Mouse (Mus musculus) liver, embryonic 15.5 days (tissue): ENCODE measurements around the gene Camsap2. TPM values are rescaled to one million over a fixed set of nuclear protein-coding genes. Genes with fewer than 3 reads are reported as not detected.
A peak's percentile ranks its signal among the peaks of the same experiment; 100 is the strongest.

Experiments used
- ATAC-seq: fragments of 200-750 bp; cut with Nextera tagmentation; 2 replicates; pipeline ENCODE4 v1.8.0; 2017; ENCODE audit warnings: moderate number of reproducible peaks, mild to moderate bottlenecking, moderate library complexity; ENCODE audit not compliant: insufficient read depth
- H3K27ac ChIP-seq: fragments of 300-500 bp; sonication (generic); replicated peaks from 2 replicates; pipeline ENCODE4 v1.5.1; 2015; ENCODE audit warnings: mild to moderate bottlenecking, inconsistent platforms
- H3K27me3 ChIP-seq: fragments of 300-500 bp; sonication (generic); 2 replicates; pipeline ENCODE4 v1.6.1; 2015; ENCODE audit warnings: mild to moderate bottlenecking, inconsistent platforms
- H3K36me3 ChIP-seq: fragments of 300-500 bp; sonication (generic); replicated peaks from 2 replicates; pipeline ENCODE4 v1.6.1; 2015; ENCODE audit warnings: moderate library complexity, mild to moderate bottlenecking, inconsistent platforms
- H3K4me1 ChIP-seq: fragments of 300-500 bp; sonication (generic); replicated peaks from 2 replicates; pipeline ENCODE4 v1.6.1; 2015; ENCODE audit warnings: inconsistent platforms
- H3K4me2 ChIP-seq: fragments of 300-500 bp; sonication (generic); 2 replicates; pipeline ENCODE4 v1.6.1; 2015; ENCODE audit warnings: moderate library complexity, mild to moderate bottlenecking, inconsistent platforms
- H3K4me3 ChIP-seq: fragments of 300-500 bp; sonication (generic); replicated peaks from 2 replicates; pipeline ENCODE4 v1.5.1; 2015; ENCODE audit warnings: mild to moderate bottlenecking, inconsistent platforms
- H3K9ac ChIP-seq: fragments of 300-500 bp; sonication (generic); 2 replicates; pipeline ENCODE4 v1.6.1; 2015; ENCODE audit warnings: moderate library complexity, mild to moderate bottlenecking, inconsistent platforms
- H3K9me3 ChIP-seq: fragments of 300-500 bp; sonication (generic); replicated peaks from 2 replicates; pipeline ENCODE4 v1.6.1; 2016; ENCODE audit warnings: inconsistent platforms
- WGBS: fragments of 180-500 bp; shearing (Covaris S2); methylation state at CpG from one replicate; pipeline ENCODE4 v1.1.7; 2015; ENCODE audit warnings: mixed read lengths; ENCODE audit not compliant: insufficient replicate concordance; 5-methylcytosine and 5-hydroxymethylcytosine counted together
- polyA plus RNA-seq: library from polyadenylated mRNA; unstranded; fragments of >200 nt; fragmentation: Nextera tagmentation; extraction: Ambion mirVana; gene quantifications from 2 replicates; pipeline ENCODE4 v1.2.1, GENCODE M21; 2015

Gene Camsap2
- polyA plus RNA-seq, 1 experiment from 2014 or later = 5.9 TPM

- H3K4me3 ChIP-seq = peak overlapping the region; percentile 93
- peak overlapping the region; percentile 86 for H3K4me2 ChIP-seq
- no peaks in the 10 kb centered on the region for H3K9me3 ChIP-seq
- peaks cover 28% of the 10 kb centered on the region for H3K36me3 ChIP-seq
- 10% methylated on average over 1 of the region's 1 CpGs for WGBS
- H3K27me3 ChIP-seq = no peaks in the 10 kb centered on the region
- H3K27ac ChIP-seq = peak overlapping the region; percentile 98
- peak overlapping the region; percentile 96 for H3K9ac ChIP-seq
- no peak for ATAC-seq
- H3K4me1 ChIP-seq = peaks cover 63% of the 10 kb centered on the region
These were observed 1.6 kb downstream of the Camsap2 start for GRCm38 (mm10) chr1:136344281-136344680.

GRCm38 (mm10) chr1:136343727-136344126, 2.2 kb downstream of the Camsap2 start:
- H3K36me3 ChIP-seq = peaks cover 30% of the 10 kb centered on the region
- peak overlapping the region; percentile 62 for H3K9ac ChIP-seq
- 38% methylated on average over 7 of the region's 7 CpGs for WGBS
- H3K4me2 ChIP-seq = peak overlapping the region; percentile 86
- H3K27me3 ChIP-seq = no peaks in the 10 kb centered on the region
- H3K4me1 ChIP-seq = peaks cover 59% of the 10 kb centered on the region
- ATAC-seq = no peak
- peak overlapping the region; percentile 58 for H3K27ac ChIP-seq
- H3K4me3 ChIP-seq = peak overlapping the region; percentile 93
- H3K9me3 ChIP-seq = no peaks in the 10 kb centered on the region

DNA sequence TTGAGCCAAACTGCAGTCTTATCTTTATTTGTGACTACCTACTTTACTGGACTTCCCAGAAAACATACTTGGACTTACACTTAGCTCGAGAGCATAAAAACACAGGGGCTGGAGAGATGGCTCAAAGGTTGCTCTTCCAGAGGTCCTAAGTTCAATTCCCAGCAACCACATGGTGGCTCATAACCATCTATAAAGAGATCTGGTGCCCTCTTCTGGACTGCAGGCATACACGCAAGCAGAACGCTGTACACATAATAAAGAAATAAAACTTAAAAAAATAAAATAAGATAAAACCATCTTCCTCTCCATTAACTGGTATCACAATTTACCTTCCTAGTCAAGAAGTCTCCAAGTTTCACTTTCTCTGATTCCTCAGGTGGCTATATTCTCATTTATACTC, 5.4 kb downstream of the Camsap2 start:
- Histone ChIP-seq H3K36me3 (peaks cover 37% of the 10 kb centered on the region), H3K27me3 (no peaks in the 10 kb centered on the region), H3K9ac (no peak overlapping the region), H3K4me3 (no peak overlapping the region), H3K4me2 (no peak overlapping the region), H3K9me3 (no peaks in the 10 kb centered on the region), H3K4me1 (peaks cover 36% of the 10 kb centered on the region), H3K27ac (no peak overlapping the region)
- WGBS = 84% methylated on average over 3 of the region's 3 CpGs
- no peak for ATAC-seq

GRCm38 (mm10) chr1:136334743-136335142, 11.2 kb downstream of the Camsap2 start:
- Histone ChIP-seq H3K36me3 (peaks cover 54% of the 10 kb centered on the region), H3K4me2 (no peak overlapping the region), H3K4me3 (no peak overlapping the region), H3K27ac (no peak overlapping the region), H3K9me3 (no peaks in the 10 kb centered on the region), H3K27me3 (no peaks in the 10 kb centered on the region), H3K9ac (no peak overlapping the region), H3K4me1 (peaks cover 10% of the 10 kb centered on the region; the same call in 1 of the 2 replicates)
- no peak for ATAC-seq
- 89% methylated on average over 10 of the region's 10 CpGs for WGBS

DNA sequence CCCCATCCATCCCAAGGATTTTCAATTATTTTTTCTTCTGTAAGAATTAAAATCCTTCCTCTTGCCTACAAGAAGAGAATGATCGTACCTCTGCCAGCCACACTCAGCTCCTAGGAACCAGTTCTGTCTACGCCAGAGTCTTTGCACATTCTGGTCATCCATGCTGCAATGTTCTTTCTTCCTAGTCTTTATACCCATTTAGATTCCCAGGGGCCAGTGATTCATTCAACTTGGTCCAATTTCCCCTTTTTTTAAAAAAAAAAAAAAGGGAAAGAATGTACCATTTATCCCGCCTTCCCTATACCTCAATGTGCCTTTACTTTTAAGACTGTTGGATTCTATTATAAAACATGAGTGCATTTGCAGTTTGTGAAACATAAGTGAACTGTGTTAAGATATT, 12.4 kb downstream of the Camsap2 start:
- Histone ChIP-seq H3K36me3 (peaks cover 55% of the 10 kb centered on the region), H3K27me3 (no peaks in the 10 kb centered on the region), H3K9ac (no peak overlapping the region), H3K27ac (no peak overlapping the region), H3K4me2 (no peak overlapping the region), H3K9me3 (no peaks in the 10 kb centered on the region), H3K4me1 (peaks cover 10% of the 10 kb centered on the region; the same call in 1 of the 2 replicates), H3K4me3 (no peak overlapping the region)
- WGBS = 89% methylated on average over 3 of the region's 3 CpGs
- no peak for ATAC-seq

DNA sequence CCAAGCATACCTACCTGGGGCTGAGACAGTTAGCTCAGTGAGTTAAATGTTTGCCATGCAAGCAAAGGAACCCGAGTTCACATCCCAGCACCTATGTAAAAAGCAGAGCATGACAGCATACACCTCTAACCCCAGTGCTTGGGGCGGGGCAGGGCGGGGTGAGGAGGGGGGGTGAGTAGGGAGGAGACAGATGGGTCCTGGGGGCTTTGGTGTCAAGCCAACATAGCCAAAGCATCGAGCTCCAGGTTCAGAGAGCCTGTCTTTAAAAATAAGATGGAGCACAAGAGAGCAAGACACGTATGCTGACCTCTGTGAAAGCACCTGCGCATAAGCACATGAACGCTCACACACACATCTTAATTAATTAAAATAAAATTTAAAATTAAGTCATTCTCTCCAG, 12.8 kb downstream of the Camsap2 start:
- 81% methylated on average over 7 of the region's 7 CpGs for WGBS
- Histone ChIP-seq H3K4me1 (peaks cover 10% of the 10 kb centered on the region; the same call in 1 of the 2 replicates), H3K9ac (no peak overlapping the region), H3K27ac (no peak overlapping the region), H3K4me2 (no peak overlapping the region), H3K4me3 (no peak overlapping the region), H3K27me3 (no peaks in the 10 kb centered on the region), H3K9me3 (no peaks in the 10 kb centered on the region), H3K36me3 (peaks cover 59% of the 10 kb centered on the region)
- ATAC-seq = no peak

- H3K9me3 ChIP-seq = no peaks in the 10 kb centered on the region
- no peak overlapping the region for H3K4me3 ChIP-seq
- H3K4me1 ChIP-seq = peaks cover 13% of the 10 kb centered on the region; the same call in 1 of the 2 replicates
- H3K36me3 ChIP-seq = peaks cover 69% of the 10 kb centered on the region
- H3K9ac ChIP-seq = no peak overlapping the region
- no peak overlapping the region for H3K4me2 ChIP-seq
- no peaks in the 10 kb centered on the region for H3K27me3 ChIP-seq
- WGBS = 83% methylated on average over 4 of the region's 4 CpGs
- no peak overlapping the region for H3K27ac ChIP-seq
- no peak for ATAC-seq
These were observed 14.1 kb downstream of the Camsap2 start for GRCm38 (mm10) chr1:136331836-136332235.

- Histone ChIP-seq H3K4me1 (peaks cover 12% of the 10 kb centered on the region; the same call in 1 of the 2 replicates), H3K9ac (no peak overlapping the region), H3K36me3 (peaks cover 66% of the 10 kb centered on the region), H3K4me2 (no peak overlapping the region), H3K9me3 (no peaks in the 10 kb centered on the region), H3K27me3 (no peaks in the 10 kb centered on the region), H3K4me3 (no peak overlapping the region), H3K27ac (no peak overlapping the region)
- no peak for ATAC-seq
- WGBS = 83% methylated on average over 4 of the region's 4 CpGs
These were observed 16.5 kb downstream of the Camsap2 start for GRCm38 (mm10) chr1:136329426-136329825.

DNA sequence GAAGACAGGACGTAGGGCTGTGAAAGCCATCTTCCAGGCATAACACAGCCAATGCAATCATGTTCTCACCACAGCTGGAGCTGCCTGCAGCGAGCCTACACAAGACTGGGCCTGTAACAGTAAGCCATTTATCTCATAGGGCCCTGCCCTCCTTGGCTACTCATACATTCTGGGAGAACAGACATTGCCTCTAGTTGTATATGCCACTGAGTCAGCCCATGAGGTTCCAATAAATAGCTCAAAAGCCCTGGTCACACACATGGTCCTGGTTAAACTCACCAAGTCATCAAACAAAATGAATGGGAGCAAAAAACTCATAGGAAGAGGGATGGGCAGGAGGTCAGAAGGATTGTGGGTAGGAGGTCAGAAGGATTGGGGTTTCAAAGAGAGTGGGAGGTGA, 17.3 kb downstream of the Camsap2 start:
- Histone ChIP-seq H3K27ac (no peak overlapping the region), H3K4me3 (no peak overlapping the region), H3K4me1 (peaks cover 12% of the 10 kb centered on the region; the same call in 1 of the 2 replicates), H3K4me2 (no peak overlapping the region), H3K27me3 (no peaks in the 10 kb centered on the region), H3K36me3 (peaks cover 73% of the 10 kb centered on the region), H3K9ac (no peak overlapping the region), H3K9me3 (no peaks in the 10 kb centered on the region)
- ATAC-seq = no peak
- WGBS = 75% methylated on average over 2 of the region's 2 CpGs

DNA sequence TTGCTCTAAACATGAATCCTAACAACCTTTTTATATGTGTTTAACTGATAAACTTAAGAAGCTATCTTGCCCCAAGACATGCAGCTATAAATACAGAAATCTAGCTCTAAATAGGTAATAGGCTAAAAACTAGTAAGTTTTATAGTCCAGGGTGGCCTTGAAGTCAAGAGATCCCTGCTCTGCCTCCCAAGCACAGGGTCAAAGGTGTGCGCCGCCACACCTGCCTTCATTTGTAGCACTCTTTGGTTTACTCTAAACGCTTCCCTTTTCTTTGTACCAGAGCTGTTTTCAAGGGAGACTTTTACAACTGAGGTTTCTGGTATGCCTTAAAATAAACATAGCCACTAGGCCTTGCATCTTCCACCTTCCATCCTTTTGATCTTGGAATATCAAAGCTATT, 18.3 kb downstream of the Camsap2 start:
- H3K4me3 ChIP-seq = no peak overlapping the region
- H3K27ac ChIP-seq = no peak overlapping the region
- no peak overlapping the region for H3K4me2 ChIP-seq
- whole genome bisulfite sequencing = 86% methylated on average over 3 of the region's 3 CpGs
- peaks cover 12% of the 10 kb centered on the region; the same call in 1 of the 2 replicates for H3K4me1 ChIP-seq
- H3K36me3 ChIP-seq = peaks cover 72% of the 10 kb centered on the region
- H3K27me3 ChIP-seq = no peaks in the 10 kb centered on the region
- no peak for ATAC-seq
- H3K9ac ChIP-seq = no peak overlapping the region
- no peaks in the 10 kb centered on the region for H3K9me3 ChIP-seq

GRCm38 (mm10) chr1:136325933-136326332, 20.0 kb downstream of the Camsap2 start:
- no peak for ATAC-seq
- Histone ChIP-seq H3K27ac (0 out of 2 replicates have a peak overlapping the region, but pooled peaks have one; percentile 33), H3K36me3 (peaks cover 71% of the 10 kb centered on the region), H3K4me1 (peaks cover 12% of the 10 kb centered on the region; the same call in 1 of the 2 replicates), H3K9me3 (no peaks in the 10 kb centered on the region), H3K4me3 (no peak overlapping the region), H3K27me3 (no peaks in the 10 kb centered on the region), H3K9ac (no peak overlapping the region), H3K4me2 (no peak overlapping the region)
- WGBS = 45% methylated on average over 4 of the region's 4 CpGs

DNA sequence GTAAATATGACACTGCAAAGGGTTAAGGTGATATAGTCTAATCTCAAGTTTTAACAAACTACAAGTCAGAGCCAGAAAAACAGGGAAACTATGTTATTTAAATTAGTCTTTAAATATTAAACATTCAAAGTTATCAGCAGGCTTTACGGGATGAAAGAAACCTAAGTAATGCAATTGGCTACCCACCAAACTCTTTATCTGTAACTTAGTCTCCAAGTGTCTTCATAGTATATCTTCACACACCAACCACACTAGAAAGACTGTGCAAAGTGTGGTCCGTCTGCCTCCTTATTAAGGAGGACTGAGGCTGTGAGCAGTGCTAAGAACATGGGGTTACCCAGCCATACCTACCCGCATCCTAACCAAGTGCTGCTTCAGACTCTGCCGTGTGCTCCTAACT, 23.6 kb downstream of the Camsap2 start:
- WGBS = 79% methylated on average over 4 of the region's 4 CpGs
- Histone ChIP-seq H3K4me2 (no peak overlapping the region), H3K36me3 (peaks cover 73% of the 10 kb centered on the region), H3K9ac (no peak overlapping the region), H3K4me1 (peaks cover 14% of the 10 kb centered on the region; the same call in 1 of the 2 replicates), H3K9me3 (no peaks in the 10 kb centered on the region), H3K27ac (no peak overlapping the region), H3K27me3 (no peaks in the 10 kb centered on the region), H3K4me3 (no peak overlapping the region)
- no peak for ATAC-seq
